Mouse (Mus musculus): ENCODE data around the gene Pank3.
"Not testable (repeated sequence)": the region's sequence is repeated elsewhere in the genome, so short reads cannot be mapped to it uniquely, and the experiment has no call there.

Gene Pank3

DNA sequence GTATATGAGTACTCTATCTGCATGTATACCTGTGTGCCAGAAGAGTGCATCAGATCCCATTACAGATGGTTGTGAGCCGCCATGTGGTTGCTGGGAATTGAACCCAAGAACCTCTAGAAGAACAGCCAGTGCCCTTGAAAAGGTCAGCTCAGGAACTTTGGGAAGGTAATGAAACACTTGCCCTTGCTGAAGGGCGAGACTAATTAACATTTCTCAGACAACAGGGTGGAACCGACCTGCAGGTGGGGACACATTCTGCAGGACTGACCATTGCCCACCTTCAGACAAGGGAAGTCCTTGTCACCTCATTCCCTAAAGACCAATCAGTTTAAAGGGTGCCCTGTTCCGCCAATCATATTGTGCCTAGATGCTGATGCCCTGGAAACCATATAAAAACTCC, 71.5 kb downstream of the Pank3 start:
- DNase-seq (ENCODE audit: low spot score in 2 of 2) = not testable (repeated sequence)

Measured in spleen, postnatal 36 days (tissue).